Mouse (Mus musculus): ENCODE results near the gene Bahd1. TPM values are rescaled to one million over a fixed set of nuclear protein-coding genes. Genes with fewer than 3 reads are reported as not detected.

The Bahd1 gene
- 10 to 100 TPM; 35.8 to 37.5 TPM for total RNA-seq (2021)
- long read RNA-seq, experiment 1, partial matches to known transcripts, result 1 of 1 reads
- long read RNA-seq, experiment 1, other reads (novel, unspliced or antisense), result 0 of 1 reads
- long read RNA-seq, experiment 2, partial matches to known transcripts, result 0 of 4 reads
- long read RNA-seq, experiment 2, other reads (novel, unspliced or antisense), result 4 of 4 reads

DNA sequence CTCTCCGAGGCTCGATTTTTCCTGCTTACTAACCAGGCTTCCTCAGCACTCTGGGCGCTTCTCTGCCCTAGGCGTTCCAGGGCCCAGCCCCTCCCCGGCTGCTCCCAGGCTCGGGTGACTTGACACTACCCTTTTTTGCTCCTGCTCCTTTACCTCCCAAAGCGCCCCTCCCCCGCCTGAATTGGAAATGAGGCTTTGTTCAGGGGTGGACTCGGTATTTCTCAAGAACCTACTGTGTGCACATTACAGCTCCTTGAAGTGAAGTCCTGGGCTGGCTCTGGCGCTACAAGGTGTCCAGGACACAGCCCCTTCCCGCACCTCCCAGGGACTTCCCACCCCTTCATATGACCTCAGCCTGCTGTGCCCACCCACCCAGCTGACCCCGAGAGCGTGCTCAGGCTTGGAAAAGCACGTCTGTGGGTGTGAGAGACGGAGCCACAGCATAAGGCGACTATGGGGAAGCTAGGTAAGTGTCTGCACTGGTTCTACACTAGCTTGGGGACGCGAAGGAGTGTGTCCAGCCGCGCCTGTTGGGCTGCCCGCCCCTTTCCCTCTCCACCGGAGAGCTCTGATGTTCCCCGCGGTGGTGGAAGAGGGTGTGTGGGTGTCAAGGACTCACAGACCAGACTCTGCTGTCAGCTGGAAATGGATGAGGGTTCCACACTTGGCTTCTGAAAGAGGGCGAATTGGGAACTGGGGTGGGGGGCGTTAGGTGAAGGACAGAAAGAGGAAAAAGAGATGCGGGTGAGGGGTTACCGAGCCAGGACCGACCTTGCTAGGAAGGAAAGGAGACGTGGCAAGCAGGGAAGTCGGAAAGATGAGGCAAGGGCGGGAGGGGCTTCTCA, at the start of gene Bahd1:
Gene Bahd1 (plus strand): TSS at position 397 of the 845 bp plus-strand sequence.
- peak in 1 of 2 experiments; percentile 31 for DNase-seq (ENCODE audit: low spot score in 2 of 2)
- intact Hi-C loops (cut with DNase I), result no loop called here

DNA sequence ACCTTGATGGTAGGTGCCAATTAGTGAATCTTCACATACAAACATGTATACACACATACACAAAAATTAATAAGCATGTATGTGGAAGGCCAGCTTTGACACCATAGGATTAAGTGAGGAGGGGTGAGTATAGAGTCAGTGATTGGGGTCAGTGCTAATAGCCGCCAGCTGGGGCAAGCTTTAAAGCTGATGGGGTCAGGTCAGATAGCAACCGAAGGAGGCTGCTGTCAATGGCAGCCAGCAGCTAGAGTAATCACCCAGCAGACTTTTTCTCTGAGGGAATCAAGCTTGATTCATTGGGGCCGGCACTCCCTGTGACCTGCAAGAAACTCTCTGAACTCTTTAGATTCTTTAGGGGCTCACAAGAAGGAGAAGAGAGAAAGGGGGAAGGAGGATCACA, 48.4 kb upstream of the Bahd1 start:
- no peak for DNase-seq (ENCODE audit: low spot score in 2 of 2)
- intact Hi-C loops (cut with DNase I), result no loop called here

DNA sequence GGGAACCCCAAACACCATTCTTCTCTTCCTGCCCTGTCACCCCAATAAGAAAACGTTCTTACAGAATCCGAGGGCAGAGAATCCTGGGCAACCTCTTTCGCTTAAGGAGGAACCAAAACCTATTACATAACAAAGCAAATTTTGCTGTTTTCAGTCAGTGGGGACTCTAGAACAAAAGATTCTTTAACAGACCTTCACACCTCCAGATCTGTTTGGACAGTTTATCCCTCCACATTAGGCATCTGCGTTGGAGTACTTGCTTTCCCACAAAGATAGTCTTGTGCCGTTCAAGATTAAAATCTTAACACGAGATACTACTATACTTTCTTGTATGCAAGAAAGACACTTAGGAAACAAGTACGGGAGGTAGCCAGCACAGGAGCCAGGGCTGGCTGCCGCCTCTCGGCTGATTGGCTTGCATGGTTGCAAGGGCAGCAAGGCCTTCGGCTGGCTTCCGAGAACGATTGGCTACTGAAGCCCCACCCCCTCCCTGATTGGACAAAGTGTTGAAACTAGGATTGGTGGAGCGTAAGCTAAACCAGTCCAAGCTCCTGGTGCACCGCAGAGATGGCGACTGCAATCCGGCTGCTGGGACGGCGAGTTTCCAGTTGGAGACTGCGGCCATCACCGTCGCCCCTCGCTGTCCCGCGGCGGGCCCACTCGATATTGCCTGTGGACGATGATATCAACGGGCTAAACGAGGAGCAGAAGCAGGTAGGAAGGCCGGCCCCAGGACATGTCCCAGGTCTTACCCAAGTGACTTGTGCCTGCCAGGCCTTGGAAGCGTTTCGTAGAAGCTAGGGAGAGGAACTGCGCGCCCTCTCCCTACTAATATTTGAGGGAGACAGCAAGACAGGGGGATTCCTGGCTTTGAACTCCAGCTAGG, 38.5 kb upstream of the Bahd1 start, which contains the start of gene Ivd:
Gene Ivd (plus strand): TSS at position 501 of the 886 bp plus-strand sequence.
- peak; percentile 92 to 97 for DNase-seq (ENCODE audit: low spot score in 2 of 2)
- intact Hi-C loops (cut with DNase I), result no loop called here

DNA sequence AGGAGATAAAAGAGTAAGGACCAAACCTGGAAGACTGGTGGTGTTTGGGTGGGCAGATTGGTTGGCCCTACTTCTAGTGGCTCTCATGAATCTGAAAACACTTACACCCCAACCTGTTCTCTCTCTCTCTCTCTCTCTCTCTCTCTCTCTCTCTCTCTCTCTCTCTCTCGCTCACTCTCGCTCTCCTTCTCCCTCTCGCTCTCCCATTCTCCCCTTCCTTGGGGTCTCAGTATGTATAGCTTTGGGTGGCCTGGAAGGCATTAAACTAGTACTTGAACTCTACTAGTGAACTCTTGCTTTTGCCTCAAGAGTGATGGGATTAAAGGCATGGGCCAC, 37.9 kb upstream of the Bahd1 start:
- intact Hi-C loops (cut with DNase I), result no loop called here
- DNase-seq (ENCODE audit: low spot score in 2 of 2), result no peak

DNA sequence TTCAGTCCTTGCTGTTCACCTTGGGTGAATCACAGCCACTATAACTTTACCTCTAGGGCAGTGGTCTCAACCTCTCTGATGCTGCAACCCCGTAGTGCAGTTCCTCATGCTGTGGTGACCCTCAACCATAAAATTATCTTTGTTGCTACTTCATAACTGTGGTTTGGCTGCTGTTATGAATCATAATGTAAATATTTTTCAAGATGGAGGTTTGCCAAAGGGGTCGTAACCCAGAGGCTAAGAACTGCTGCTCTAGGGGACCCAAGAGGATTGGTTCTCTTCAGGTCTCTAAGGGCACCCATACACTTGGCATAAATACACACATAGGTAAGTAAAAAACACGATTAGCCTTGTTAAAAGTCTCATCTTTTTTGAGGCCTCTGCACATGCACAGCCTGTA, 29.6 kb upstream of the Bahd1 start:
- no peak for DNase-seq (ENCODE audit: low spot score in 2 of 2)
- intact Hi-C loops (cut with DNase I), result no loop called here

DNA sequence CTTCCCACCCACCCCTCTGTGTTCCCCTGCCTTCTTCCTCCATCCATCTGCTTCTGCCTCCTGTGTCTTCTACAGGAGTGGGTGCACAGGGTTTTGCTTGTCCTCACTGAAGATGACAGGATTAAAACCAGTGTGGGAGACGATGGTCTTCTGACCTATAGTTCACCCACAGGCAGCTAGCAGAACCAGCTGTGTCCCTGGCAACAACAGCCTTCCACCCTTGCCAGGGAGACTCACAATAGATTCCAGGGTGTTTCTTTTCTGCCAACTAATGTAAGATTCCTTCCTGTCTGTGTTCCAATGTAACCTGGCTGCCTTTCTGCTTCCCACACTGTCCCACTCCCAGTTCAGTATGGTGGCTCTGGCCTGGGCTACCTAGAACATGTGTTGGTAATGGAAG, 29.1 kb upstream of the Bahd1 start:
- no peak for DNase-seq (ENCODE audit: low spot score in 2 of 2)
- intact Hi-C loops (cut with DNase I), result no loop called here

DNA sequence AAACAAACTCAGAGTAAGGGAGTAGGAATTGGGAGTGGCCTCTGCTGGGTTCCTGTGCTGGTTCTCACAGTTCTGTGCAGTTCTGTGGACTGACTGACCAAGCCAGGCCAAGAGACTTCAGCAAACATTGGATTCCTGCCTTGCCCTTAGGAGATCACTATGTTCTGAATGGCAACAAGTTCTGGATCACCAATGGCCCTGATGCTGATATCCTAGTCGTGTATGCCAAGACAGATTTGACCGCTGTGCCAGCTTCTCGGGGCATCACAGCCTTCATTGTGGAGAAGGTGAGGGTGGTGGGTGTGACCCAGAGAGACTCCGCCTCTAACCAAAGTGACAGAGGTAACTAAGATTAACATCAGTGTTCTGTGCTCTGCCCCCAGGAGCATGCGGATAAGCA, 27.2 kb upstream of the Bahd1 start:
- intact Hi-C loops (cut with DNase I), result no loop called here

DNA sequence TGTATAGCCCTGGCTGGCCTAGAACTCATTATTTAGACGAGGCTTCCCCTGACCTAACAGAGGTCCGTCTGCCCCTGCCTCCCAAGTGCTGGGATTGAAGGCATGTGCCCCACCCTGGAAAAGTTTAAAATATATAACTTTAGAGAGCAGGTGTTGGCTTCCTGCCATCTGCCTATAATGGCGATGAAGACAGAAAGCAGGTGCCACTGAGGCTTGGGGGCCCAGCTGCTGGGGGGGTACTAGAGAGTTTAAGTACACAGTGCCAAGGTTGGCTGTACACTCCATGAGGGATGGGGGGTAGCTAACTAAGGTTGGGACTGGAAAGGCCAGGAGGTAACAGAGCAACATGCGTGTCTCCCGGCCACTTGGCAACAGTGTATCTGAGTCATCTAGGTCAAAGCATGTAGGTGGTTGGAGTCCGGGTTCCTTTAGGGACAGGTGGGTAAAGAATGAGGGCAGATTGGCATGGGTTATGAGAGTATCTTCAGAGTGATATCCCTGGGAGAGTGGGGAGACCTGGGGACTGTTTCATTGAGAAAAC, 26.2 kb upstream of the Bahd1 start:
- DNase-seq (ENCODE audit: low spot score in 2 of 2), result no peak
- intact Hi-C loops (cut with DNase I), result no loop called here

More for the DNA sequence above, 27.2 kb upstream of the Bahd1 start:
- DNase-seq (ENCODE audit: low spot score in 2 of 2), result no peak

DNA sequence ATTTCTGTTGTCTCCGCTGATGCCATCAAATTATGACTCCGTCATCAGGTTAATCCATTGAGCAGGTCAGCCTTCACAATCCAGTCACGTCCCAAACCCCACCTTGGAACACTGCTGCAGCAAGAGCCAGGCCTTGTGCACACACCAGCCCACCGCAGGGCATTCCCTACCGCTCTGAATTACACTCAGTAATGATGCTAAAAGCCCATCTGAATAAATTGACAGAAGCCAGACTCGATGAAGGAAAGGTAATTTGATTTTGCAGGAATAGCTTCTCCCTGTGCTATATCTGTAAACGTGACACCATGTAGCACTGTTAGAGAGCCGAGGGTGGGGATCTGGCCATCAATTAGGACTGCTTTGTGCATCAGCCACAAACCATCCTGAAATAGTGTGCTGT, 24.9 kb upstream of the Bahd1 start:
- intact Hi-C loops (cut with DNase I), result no loop called here
- no peak for DNase-seq (ENCODE audit: low spot score in 2 of 2)

DNA sequence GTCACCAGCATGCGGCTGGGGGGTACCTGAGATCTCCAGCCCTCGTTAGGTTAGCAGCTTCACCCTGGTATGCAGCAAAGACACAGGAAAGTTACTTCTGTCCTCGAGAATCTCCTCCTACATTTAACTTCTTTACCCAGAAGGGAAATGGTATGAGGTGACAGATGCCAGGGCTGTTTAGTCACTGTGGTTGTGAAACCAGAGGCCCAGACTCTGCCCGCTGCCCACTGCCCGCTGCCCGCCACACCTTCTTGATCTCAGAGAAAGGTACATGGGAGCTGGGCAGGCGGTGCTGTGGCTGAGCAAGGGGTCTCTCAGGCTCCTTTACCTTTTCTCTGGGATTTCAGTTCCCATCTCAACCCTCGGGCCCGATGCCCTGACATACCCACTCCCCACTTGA, 23.7 kb upstream of the Bahd1 start:
- no peak for DNase-seq (ENCODE audit: low spot score in 2 of 2)
- intact Hi-C loops (cut with DNase I), result no loop called here

DNA sequence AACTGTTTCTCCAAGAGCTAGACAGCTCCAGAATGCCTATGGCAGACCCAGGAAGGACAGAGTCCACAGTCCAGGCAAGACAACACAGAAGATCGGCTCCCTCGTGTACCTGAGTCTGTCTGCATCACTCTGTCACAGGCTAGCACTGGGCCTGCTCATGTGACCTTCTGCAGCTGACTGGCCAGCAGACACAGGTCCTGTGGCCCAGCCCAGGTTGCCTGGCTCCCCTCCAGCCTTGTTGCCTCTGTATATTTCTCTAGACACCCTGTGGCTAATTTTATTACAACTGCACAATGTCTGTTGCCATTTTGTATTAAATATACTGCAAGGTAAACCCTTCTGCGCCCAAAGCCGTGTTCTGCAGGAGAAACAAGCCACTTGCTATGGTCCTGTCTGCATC, 19.2 kb upstream of the Bahd1 start:
- DNase-seq (ENCODE audit: low spot score in 2 of 2), result no peak
- intact Hi-C loops (cut with DNase I), result loop anchor here (5.0 to 10.0 kb wide), 4 partner anchors 119 to 616 kb away; partner anchors contain the start of genes Ankrd63 and Ccdc9b

DNA sequence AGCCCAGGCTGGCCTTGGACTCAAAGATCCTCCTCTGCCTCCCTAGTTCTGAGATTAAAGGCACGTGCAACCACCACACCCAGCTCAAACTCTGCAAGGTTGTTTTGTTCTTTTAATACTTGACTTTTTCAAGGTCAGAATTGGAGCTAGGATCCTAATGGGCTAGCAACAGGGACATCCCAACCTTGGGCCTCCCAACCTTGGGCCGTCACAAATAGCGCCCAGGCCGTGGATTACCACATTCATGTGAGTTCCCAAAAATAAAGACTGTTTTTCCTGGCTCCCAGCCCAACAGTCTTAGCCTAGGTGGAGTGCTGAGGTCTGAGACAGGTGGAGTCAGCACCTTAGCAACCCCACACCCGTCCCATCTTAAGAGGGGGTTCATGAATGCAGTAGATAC, 18.2 kb upstream of the Bahd1 start:
- intact Hi-C loops (cut with DNase I), result loop anchor here (2.0 to 10.0 kb wide), 6 partner anchors 120 to 617 kb away; partner anchors contain the start of genes Ankrd63, Ccdc9b and Inafm2
- DNase-seq (ENCODE audit: low spot score in 2 of 2), result no peak

DNA sequence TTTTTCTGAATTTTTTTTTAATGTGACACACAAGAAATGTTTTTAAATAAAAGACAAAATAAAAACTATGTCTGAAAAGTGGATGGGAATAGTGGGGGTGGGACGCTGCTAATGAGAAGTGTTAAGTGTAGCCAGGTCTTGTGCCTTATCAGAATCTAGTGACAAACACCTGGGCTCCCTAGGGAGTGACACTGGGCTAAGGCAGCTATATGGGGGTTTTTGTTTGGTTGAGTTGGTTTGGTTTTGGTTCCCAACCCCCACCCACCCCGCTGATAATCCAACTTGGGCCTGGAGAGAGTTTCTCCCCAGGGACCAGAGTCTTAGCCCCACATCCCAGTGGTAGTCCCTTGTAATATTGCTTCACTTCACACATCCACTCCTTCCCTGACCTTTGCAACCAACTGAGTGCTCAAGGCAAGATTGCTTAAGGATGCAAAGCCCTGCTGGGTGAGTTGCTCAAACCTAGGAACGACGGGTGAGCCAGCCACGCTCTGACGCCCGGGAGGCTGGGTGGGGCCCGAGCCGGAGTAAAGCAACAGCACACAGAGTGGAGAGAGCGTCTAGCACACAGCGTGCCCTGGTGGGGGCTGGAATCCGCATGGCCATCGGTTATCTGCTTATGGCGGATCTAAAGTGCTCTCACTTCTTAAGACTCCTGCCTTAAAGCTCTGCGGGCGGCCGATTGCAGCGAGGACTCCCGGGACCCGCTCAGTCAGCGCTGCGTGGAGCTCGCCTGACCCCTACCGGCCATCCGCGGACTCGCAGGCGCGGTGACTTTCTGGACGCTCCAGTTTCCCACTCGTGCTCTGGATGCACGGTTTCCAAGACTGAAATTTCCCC, 17.1 kb upstream of the Bahd1 start:
- DNase-seq (ENCODE audit: low spot score in 2 of 2), result peak; percentile 84 to 94
- intact Hi-C loops (cut with DNase I), result loop anchor here (2.0 to 10.0 kb wide), 6 partner anchors 121 to 618 kb away; partner anchors contain the start of genes Ankrd63, Ccdc9b and Inafm2

DNA sequence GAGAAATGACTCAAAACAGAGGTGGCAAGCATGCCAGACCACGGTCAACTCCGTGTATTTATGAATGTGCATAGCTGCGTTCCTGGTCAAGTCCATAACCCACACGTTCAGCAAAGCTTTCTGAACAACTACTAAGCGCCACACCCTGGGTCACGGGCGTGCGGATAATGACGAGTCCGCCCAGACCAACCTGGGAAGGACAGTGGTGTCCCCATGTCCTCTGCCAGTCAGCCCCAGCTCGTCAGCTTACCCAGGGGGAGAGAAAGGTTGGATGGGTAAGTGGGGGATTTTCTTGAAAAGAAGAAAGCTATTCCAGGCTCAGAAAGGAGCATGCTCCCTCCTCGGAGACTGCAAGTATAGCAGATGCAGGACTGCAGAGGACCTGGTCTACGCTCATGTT, 12.7 kb upstream of the Bahd1 start:
- DNase-seq (ENCODE audit: low spot score in 2 of 2), result no peak
- intact Hi-C loops (cut with DNase I), result loop anchor here (10.0 kb wide), 2 partner anchors 403 to 623 kb away; no protein-coding TSS in a partner anchor

DNA sequence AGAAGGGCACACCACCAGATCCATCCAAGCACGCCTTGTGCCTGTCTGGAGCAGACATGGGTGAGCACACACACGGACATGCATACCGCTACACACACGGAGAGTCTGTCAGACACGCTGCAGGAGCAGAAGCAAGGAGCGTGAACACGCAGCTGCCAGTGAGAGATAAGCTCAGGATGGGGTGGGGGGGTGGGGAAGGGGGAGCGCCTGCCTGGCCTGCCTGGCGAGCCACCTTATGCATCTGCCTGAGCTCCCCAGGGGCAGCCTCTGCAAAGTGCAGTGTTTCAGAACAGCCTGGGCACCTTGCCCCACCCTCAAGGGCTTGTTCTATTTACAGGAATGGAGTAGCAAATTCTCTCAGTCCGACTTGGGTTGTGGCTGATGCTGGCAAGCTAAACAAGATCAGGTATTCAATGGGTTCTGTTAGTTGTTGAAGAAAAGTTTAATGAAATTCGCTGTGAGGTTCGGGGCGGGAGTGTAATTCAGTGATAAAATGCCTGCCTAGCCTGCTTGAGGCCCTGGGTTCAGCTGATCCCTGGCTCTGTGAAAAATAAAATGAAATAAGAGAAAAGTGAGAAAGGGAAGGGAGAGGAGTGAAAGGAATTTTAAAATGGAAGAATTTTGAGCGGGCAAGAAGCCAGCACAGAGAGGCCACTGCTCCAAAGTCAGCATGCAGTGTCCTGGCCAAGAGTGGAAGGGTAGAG, 12.2 kb upstream of the Bahd1 start:
- DNase-seq (ENCODE audit: low spot score in 2 of 2), result no peak
- intact Hi-C loops (cut with DNase I), result loop anchor here (10.0 kb wide), 2 partner anchors 403 to 623 kb away; no protein-coding TSS in a partner anchor

DNA sequence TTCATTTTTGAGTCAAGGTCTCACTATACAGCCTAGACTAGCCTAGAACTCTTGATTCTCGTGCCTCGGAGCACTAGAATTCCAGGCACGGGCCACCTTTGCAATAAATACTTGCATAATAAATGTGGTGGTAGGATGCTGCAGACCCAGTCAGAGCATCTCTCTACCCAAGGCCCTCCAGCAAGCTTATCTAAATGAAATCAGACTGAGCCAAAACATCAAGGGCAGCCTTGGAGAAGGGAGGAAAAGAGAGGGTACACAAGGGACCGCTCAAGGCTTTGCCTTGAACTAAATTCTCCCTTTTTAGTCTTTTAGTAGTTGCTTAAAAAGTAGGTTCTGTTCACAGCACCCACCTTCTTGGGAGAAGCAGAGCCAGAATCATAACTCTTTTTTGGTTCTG, 9.0 kb upstream of the Bahd1 start:
- intact Hi-C loops (cut with DNase I), result no loop called here
- no peak for DNase-seq (ENCODE audit: low spot score in 2 of 2)

DNA sequence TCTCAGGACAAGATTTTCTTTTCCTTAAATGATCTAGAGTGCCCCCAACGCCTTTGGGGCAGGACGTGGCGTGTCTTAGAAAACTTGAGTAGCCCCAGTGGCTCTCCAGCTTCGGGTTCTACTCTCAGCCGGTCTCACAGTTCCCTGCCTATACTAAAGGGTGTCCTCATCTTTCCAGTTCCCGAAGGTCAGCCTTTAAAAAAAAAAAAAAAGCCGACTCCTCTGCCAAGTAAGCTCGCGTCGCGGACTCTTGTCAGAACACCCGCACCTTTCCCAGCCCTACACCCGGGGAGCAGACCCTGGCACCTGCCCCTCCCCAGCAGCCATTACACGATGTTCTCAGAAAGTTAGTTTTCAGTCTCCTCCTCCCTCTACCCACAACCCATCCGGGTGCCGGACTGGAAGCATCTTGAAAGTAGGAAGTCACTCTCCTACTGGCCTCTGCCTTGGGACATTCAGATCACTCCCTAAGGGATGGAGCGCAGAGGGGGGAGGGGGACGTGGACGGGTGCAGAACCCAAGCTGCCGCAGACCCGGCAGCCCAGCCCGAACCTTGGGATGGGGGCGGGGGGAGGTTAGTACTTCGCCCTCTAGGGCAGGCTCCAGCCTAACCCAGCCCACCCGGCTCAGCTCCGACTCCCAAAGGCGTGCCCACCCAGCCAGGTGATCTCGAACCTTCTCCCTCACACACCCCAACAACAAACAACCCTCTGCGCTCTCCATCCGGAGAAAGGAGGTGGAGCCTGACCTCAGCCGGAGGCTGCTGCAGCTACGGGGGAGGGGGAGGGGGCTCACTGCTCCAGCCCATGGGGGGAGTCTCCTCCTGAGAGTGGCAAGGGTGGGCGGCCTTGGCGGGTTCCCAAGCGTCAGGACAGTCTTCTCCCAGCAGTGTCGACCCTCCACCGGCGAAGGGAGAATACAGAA, 3.9 kb upstream of the Bahd1 start:
- intact Hi-C loops (cut with DNase I), result no loop called here
- DNase-seq (ENCODE audit: low spot score in 2 of 2), result no peak
